Mouse (Mus musculus): ENCODE results near the gene Gdap2. TPM values are rescaled to one million over a fixed set of nuclear protein-coding genes. Genes with fewer than 3 reads are reported as not detected.

Gdap2 gene
- total RNA-seq, 2 experiments from 2014 or later, result 55.4 to 65.8 TPM

GRCm38 (mm10) chr3:100242230-100242629 is 80.0 kb downstream of the Gdap2 start:
- no peak for ATAC-seq (ENCODE audit: poor library complexity, severe bottlenecking)

GRCm38 (mm10) chr3:100246286-100246825 is 84.2 kb downstream of the Gdap2 start:
- no peak for ATAC-seq (ENCODE audit: poor library complexity, severe bottlenecking)

Other genes starting within 250 kb of the Gdap2 start
- gene Wdr3, start within 50 bp of the Gdap2 start, total RNA-seq (2015), result 37.8 and 45.8 TPM in 2 replicates
- gene Wdr3, start within 50 bp of the Gdap2 start, total RNA-seq (2017), result 95.3 and 101 TPM in 2 replicates

All from megakaryocyte, adult 5-6 weeks (primary cell).